Mouse (Mus musculus) layer of hippocampus, adult 6 months (tissue): ENCODE measurements around the gene Olfr228. TPM values are rescaled to one million over a fixed set of nuclear protein-coding genes. Genes with fewer than 3 reads are reported as not detected.

ENCODE experiments used
- long read RNA-seq, 2 experiments: library from polyadenylated mRNA; unstranded; transcript quantifications; one replicate each; pipeline ENCODE4 v2.0.0; 2019 to 2020
- polyA plus RNA-seq: library from polyadenylated mRNA; unstranded; fragments of <200 nt; fragmentation: Nextera tagmentation; gene quantifications from 2 replicates; pipeline ENCODE4 v1.2.3, GENCODE M21; 2021

Gene Olfr228
- not detected in 2 replicates for polyA plus RNA-seq
- long read RNA-seq, experiment 1: 0 reads
- long read RNA-seq, experiment 2: 0 reads

GRCm38 (mm10) chr2:86487286-86487685, at the start of gene Olfr228:
Gene Olfr228 (minus strand): TSS chr2:86487386.

DNA sequence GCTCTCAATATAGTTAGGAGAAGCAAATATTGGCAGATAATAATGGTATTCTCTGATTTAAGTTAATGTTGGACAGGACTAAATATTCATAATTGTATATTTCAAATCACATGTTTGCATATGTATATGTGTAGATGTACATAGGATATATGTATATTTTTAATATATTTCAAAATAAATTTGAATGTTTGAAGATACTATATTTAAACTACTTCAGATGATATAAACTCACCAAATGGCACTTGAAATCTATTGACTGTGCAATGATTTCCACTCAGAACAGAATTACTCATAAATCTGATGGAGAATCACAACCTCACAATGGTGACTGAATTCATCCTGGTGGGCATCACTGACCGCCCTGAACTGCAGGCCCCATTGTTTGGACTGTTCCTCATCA, 21.0 kb upstream of the Olfr228 start, which contains the start of gene Olfr1076:
Gene Olfr1076, plus strand, starts transcription at position 301 of the 400 bp plus-strand sequence.

DNA sequence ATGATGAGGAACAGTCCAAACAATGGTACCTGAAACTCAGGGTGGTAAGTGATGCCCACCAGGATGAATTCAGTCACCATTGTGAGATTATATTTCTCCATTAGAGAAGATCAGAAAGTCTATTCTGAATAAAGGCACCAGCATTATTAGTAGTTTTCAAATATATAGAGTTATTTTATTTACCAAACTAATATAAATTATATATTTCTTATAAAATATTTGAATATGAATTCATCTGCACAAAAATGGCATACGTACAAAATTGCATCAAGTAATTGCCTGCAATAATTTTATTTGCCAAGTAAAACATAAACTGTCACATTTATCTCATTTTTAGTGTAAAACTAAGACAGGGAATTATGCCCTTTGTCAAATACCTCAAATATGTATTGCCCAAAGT, 31.0 kb downstream of the Olfr228 start, which contains the start of gene Olfr1066:
Gene Olfr1066, minus strand, starts transcription at position 101 of the 400 bp plus-strand sequence.

DNA sequence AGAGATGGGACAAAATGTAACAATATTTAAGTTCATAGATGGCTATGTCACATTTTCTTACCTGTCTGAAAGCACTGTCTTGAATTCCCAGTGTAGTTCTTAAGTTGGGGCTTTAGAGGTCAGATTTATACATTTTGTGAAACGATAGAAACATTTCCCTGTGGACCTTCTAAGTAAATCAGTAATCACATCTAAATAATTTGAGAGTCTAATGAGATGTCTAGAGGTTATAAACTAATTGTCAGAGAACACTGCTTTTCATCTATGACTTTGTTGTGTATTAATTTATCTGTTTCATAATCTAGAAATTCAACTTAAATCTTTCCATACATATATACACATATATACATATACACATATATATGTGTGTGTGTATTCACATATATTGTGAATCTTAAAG, 36.7 kb downstream of the Olfr228 start, which contains the start of gene Olfr1065:
Gene Olfr1065, minus strand, starts transcription at position 101 of the 400 bp plus-strand sequence.

Other genes with a start within 250 kb of the Olfr228 start
- gene Olfr1048, start 247.1 kb downstream of the Olfr228 start, polyA plus RNA-seq: not detected in 2 replicates
- not detected in 2 replicates for gene Olfr1049, start 229.1 kb downstream of the Olfr228 start, polyA plus RNA-seq
- not detected in 2 replicates for gene Olfr1051, start 208.3 kb downstream of the Olfr228 start, polyA plus RNA-seq
- gene Olfr1052, start 194.9 kb downstream of the Olfr228 start, polyA plus RNA-seq: not detected in 2 replicates
- gene Olfr1053, start 172.1 kb downstream of the Olfr228 start, polyA plus RNA-seq: not detected in 2 replicates
- not detected in 2 replicates for gene Olfr1054, start 152.0 kb downstream of the Olfr228 start, polyA plus RNA-seq
- gene Olfr1055, start 137.1 kb downstream of the Olfr228 start, polyA plus RNA-seq: not detected in 2 replicates
- not detected in 2 replicates for gene Olfr1056, start 124.9 kb downstream of the Olfr228 start, polyA plus RNA-seq
- not detected in 2 replicates for gene Olfr1057, start 109.0 kb downstream of the Olfr228 start, polyA plus RNA-seq
- gene Olfr1058, start 98.8 kb downstream of the Olfr228 start, polyA plus RNA-seq: not detected in 2 replicates
- gene Olfr1061, start 73.3 kb downstream of the Olfr228 start, polyA plus RNA-seq: not detected in 2 replicates
- not detected in 2 replicates for gene Olfr1062, start 60.6 kb downstream of the Olfr228 start, polyA plus RNA-seq
- not detected in 2 replicates for gene Olfr1065, start 36.8 kb downstream of the Olfr228 start, polyA plus RNA-seq
- not detected in 2 replicates for gene Olfr1066, start 31.1 kb downstream of the Olfr228 start, polyA plus RNA-seq
- gene Olfr1076, start 21.1 kb upstream of the Olfr228 start, polyA plus RNA-seq: not detected in 2 replicates
- not detected in 2 replicates for gene Olfr1079, start 55.1 kb upstream of the Olfr228 start, polyA plus RNA-seq
- not detected in 2 replicates for gene Olfr1080, start 70.8 kb upstream of the Olfr228 start, polyA plus RNA-seq
- not detected in 2 replicates for gene Olfr1082, start 111.6 kb upstream of the Olfr228 start, polyA plus RNA-seq
- not detected in 2 replicates for gene Olfr1084, start 152.3 kb upstream of the Olfr228 start, polyA plus RNA-seq
- not detected in 2 replicates for gene Olfr1085, start 174.6 kb upstream of the Olfr228 start, polyA plus RNA-seq
- not detected in 2 replicates for gene Olfr1086, start 192.7 kb upstream of the Olfr228 start, polyA plus RNA-seq
- not detected in 2 replicates for gene Olfr1087, start 211.0 kb upstream of the Olfr228 start, polyA plus RNA-seq
- not detected in 2 replicates for gene Olfr1089, start 246.3 kb upstream of the Olfr228 start, polyA plus RNA-seq